Mouse (Mus musculus): ENCODE results near the gene Picalm. TPM values are rescaled to one million over a fixed set of nuclear protein-coding genes. Genes with fewer than 3 reads are reported as not detected.

The Picalm gene
- polyA plus RNA-seq, 1 experiment from 2014 or later = 28.0 TPM

- no peak for ATAC-seq (replicated peaks; ENCODE audit: insufficient number of reproducible peaks, insufficient read depth, low FRiP score, low read depth)
- Histone ChIP-seq H3K9me3 (replicated peaks) (no peaks in the 10 kb centered on the region), H3K27ac (no peak overlapping the region), H3K36me3 (no peaks in the 10 kb centered on the region), H3K4me2 (no peak overlapping the region), H3K4me1 (replicated peaks) (no peaks in the 10 kb centered on the region), H3K9ac (no peak overlapping the region), H3K27me3 (no peaks in the 10 kb centered on the region), H3K4me3 (no peak overlapping the region)
- WGBS = 72% methylated on average over 2 of the region's 2 CpGs
Observed at GRCm38 (mm10) chr7:90258701-90259100, 128.7 kb downstream of the Picalm start.

GRCm38 (mm10) chr7:90259899-90260298, 129.9 kb downstream of the Picalm start:
- H3K4me3 ChIP-seq = no peak overlapping the region
- no peak for ATAC-seq (replicated peaks; ENCODE audit: insufficient number of reproducible peaks, insufficient read depth, low FRiP score, low read depth)
- no peak overlapping the region for H3K27ac ChIP-seq
- no peaks in the 10 kb centered on the region for H3K36me3 ChIP-seq
- no peak overlapping the region for H3K4me2 ChIP-seq
- no peaks in the 10 kb centered on the region for H3K9me3 ChIP-seq (replicated peaks)
- H3K4me1 ChIP-seq (replicated peaks) = no peaks in the 10 kb centered on the region
- 63% methylated on average over 2 of the region's 2 CpGs for WGBS
- no peak overlapping the region for H3K9ac ChIP-seq
- H3K27me3 ChIP-seq = no peaks in the 10 kb centered on the region

GRCm38 (mm10) chr7:90261902-90262599, 132.0 kb downstream of the Picalm start:
- H3K4me1 ChIP-seq (replicated peaks) = peaks cover 5% of the 10 kb centered on the region
- WGBS = 32% methylated on average over 7 of the region's 7 CpGs
- H3K9ac ChIP-seq = no peak overlapping the region

More at GRCm38 (mm10) chr7:90261902-90262599, 132.0 kb downstream of the Picalm start:
- no peaks in the 10 kb centered on the region for H3K9me3 ChIP-seq (replicated peaks)
- H3K27me3 ChIP-seq = no peaks in the 10 kb centered on the region
- no peak overlapping the region for H3K4me2 ChIP-seq
- H3K4me3 ChIP-seq = no peak overlapping the region
- ATAC-seq (replicated peaks; ENCODE audit: insufficient number of reproducible peaks, insufficient read depth, low FRiP score, low read depth) = no peak
- H3K36me3 ChIP-seq = no peaks in the 10 kb centered on the region
- H3K27ac ChIP-seq = no peak overlapping the region

Other genes starting within 250 kb of the Picalm start
- gene Ccdc81, start 226.6 kb upstream of the Picalm start, polyA plus RNA-seq (2015; fragmentation: Nextera tagmentation; extraction: Ambion mirVana) = not detected in 2 replicates
- gene Hikeshi, start 189.0 kb upstream of the Picalm start, polyA plus RNA-seq (2015; fragmentation: Nextera tagmentation; extraction: Ambion mirVana) = 95.8 and 109 TPM in 2 replicates
- gene Eed, start 149.2 kb upstream of the Picalm start, polyA plus RNA-seq (2015; fragmentation: Nextera tagmentation; extraction: Ambion mirVana) = 41.4 and 44.6 TPM in 2 replicates
- not detected in 2 replicates for gene Ccdc83, start 135.6 kb downstream of the Picalm start, polyA plus RNA-seq (2015; fragmentation: Nextera tagmentation; extraction: Ambion mirVana)
- 6.6 and 7.4 TPM in 2 replicates for gene Sytl2, start 172.0 kb downstream of the Picalm start, polyA plus RNA-seq (2015; fragmentation: Nextera tagmentation; extraction: Ambion mirVana)

Measured in heart, embryonic 15.5 days (tissue).